Mouse (Mus musculus): ENCODE measurements around the gene Kctd14.

GRCm38 (mm10) chr7:97480821-97481339, 29.8 kb downstream of the Kctd14 start, which contains the start of gene Ints4:
- TF ChIP-seq CTCF (IDR thresholded peaks at IDR 0.05), result peak; percentile 51
- TF ChIP-seq EP300 (IDR thresholded peaks at IDR 0.05; ENCODE audit: insufficient read depth, low read depth, low read length), result peak; percentile 69; the same call in 1 of the 2 replicates
- peak; percentile 82 for TF ChIP-seq POLR2A (IDR thresholded peaks at IDR 0.05; ENCODE audit: insufficient read depth, low read depth, low read length)

All from heart, adult 2 months (tissue).